Mouse (Mus musculus) frontal cortex, postnatal 25 days (tissue): ENCODE measurements around the gene Tnfsf10.

Experiments used
- DNase-seq, 2 experiments: peaks; one replicate each; pipeline ENCODE4 v3.0.0; 2022; ENCODE audit warnings: low spot score in 2 of 2

Tnfsf10 gene

DNA sequence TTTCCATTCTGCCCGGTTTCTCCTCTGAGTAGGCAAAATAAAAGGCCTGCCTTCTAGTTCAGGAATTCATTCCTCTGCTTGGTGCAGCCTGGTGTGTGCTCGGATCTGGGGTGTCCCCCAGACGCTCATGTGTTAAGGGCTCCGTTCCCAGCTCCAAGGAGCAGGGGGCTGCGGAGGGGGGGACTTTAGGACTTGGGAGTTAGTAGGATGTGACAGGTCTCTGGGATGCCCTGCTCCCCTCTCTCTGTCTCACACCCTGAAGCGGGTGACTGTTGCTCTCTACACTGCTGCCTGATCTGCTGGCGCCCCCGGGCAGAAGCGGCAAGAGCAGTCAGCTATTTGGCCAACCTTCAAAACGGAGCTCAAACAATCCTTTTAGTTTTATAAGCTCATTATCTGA, 10.0 kb upstream of the Tnfsf10 start:
- no peak for DNase-seq

DNA sequence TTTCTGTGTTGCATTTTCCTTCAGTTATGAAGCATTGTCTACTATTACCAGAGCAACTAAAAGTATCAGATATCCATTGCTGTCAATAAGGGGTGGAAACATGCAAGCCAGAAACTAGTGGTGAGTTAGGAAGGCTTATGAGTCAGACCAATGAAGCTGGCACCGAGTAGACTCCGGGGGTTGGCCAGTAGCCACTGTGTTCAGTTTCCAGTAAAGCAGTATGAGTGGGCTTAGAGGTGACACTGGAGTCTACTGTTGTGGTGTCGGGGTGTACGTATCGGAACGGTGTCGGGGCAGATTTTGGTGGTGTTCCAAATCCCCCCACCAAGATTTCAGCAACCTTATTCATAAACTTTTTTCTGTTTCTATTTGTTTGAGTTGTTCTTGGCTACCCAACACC, 5.9 kb upstream of the Tnfsf10 start:
- DNase-seq: peak in 1 of 2 experiments; percentile 5

DNA sequence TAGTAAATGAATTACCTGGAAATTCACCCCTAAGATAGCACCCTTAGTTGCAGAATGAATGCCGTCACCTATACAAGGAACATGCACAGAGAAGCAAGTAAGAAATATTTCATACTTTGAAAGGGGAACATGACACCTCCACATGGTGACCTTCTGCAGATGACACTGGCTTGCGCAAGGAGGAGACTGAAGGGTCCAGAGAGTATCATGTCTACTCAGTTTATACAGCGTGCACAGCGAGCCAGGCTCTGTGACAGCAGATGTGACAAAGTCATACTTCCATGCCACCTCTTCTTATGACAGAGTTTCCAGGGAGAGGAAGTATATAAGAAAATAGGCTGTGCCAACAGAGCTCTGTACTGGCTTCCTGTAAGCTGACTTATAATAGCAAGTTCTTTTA, 5.4 kb upstream of the Tnfsf10 start:
- DNase-seq: no peak

DNA sequence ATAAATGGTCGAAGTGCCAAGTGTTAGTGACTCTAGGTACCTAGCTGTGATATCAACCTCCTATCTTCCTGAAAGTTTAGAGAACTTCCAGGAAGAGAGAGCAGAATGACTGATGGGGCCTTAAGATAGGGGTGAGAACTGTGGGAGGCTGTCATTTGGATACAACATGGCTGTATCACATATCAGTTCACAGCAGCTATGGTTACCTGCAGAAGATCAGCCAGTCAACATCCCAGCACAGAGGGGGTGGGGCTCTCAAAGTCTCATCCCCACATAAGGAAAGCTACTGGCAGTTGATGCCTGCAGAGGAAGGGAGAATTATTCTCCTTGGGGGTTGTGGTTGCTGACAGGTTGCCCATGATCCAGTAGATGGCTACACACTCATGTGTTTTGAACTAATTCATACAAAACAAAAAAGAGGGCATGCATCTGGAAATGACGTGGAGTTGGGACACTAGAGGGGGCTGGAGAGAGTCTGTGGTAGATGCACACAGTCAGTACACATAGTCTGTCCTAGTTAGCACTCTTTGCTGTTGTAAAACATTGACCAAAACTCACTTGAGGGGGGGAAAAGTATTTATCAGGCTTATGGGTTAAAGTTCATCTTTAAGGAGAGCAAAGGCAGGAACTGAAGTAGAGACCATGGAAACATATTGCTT, 2.2 kb upstream of the Tnfsf10 start:
- DNase-seq: no peak

DNA sequence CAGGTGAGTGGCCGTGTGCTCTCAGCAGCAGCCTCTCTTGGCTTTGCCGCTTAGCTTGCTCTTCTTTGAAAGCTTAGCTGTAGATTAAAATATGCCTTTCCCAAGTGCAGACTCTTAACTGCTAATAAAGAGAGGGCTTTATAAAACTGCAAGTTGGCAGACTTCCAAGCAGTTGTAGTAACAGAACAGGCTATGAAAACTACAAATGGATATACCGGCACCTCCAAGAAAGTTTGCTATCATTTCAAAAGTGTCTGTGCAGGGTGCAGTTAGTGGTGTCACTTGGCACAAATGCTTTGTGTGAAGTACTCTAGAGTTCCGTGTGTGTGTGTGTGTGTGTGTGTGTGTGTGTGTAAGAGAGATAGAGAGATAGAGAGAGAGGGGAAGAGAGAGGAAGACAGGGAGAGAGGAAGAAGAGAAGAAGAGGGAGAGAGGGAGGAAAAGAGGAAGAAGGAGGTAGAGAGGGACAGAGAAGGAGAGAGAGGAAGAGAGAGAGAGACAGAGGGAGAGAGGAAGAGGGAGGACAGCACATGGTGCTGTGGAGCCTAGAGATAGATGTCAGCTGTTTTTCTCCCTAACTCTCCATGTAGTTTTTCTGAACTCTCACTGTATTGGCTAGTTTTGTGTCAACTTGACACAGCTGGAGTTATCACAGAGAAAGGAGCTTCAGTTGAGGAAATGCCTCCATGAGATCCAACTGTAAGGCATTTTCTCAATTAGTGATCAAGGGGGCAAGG, 628 bp downstream of the Tnfsf10 start:
- DNase-seq: no peak

DNA sequence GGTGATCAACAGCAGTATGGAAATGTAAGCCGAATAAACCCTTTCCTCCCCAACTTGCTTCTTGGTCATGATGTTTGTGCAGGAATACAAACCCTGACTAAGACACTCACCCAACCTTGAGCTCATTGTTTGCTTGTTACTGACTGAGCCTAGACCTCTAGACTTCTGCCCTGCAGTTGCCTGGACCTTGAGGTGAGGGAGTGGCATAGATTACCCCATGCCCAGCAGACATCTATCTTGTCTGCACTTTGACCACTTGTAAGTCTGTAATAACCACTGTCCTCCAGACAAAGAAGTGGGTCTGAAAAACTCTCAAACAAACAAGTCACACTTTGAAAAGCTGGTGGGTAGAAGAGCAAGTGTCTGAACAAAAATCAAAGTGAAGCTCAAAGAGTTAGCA, 2.8 kb downstream of the Tnfsf10 start:
- no peak for DNase-seq

DNA sequence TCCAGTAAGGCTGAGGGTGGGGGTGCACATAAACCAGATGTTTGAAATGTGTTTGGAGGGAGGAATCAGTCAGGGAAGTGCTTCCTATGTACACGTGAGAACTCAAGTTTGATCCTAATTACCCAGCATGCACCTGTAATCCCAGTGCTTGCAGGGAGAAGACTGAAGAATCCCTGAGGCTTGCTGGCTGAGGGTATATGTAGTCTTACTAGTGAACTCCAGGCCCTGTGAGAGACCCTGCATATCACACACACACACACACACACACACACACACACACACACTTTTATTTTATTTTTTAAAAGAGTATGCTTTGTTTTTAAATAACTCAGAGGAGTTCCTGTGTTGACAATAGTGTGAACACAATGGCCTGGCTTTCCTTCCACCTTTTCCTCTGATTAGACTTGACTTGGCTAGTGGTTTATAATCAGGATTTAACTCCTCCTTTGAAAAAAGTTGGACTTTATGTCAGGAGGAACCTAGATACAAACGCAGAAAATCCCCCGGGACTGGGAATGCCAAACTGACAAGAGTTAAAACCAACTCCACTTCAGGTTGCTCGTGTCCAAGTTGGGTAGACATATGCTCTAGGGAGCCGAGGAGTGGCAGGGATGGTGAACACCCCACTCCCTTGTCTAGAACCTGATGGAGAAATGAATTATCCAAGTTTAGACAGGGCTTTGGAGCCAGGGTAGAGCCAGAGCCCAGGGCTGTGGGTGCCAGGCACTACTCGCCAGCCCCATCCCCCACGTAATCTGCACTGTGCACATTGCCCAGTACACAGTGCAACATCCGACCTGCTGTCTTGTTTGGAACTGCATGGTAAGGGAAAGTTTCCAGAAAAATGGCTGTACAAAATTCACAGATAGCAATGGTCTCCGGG, 4.0 kb downstream of the Tnfsf10 start:
- no peak for DNase-seq

DNA sequence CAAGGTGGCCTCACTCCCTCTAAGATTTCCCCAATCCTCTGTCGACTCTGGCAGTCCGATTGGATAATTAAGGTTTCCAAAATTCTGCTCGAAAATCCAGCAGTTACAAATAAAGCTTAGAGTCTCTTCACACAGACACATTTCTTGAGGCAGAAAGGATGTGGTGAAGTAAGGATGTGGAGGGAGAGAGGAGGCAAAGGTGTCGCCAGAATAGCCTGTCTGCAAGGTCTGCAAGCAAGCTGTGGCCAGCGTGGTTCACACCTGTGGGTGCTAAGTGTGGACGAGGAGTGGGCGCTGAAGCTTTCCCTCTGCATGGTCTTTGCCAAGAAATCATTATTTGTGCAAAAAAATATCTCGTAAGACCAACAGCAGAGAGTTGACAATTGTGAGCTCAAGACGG, 5.8 kb downstream of the Tnfsf10 start:
- DNase-seq: no peak

DNA sequence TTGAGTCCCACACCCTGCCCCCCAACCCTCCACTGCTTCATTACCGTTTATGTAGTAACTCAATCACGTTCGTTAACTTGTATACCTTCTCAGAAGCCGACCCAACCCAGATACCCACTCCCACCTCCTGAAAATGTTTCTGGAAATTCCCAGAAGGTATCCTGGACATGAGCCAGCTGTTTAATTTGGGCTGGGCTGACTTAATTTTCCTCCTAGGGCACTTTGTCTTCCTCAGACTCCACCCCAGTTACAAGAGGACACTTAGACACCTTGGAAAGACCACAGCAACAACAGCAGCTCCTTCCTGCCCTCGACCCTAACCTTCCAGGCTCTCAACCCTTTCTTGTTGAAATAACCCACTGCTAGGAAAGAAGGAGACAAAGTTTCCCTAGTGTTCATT, 6.7 kb downstream of the Tnfsf10 start:
- no peak for DNase-seq

DNA sequence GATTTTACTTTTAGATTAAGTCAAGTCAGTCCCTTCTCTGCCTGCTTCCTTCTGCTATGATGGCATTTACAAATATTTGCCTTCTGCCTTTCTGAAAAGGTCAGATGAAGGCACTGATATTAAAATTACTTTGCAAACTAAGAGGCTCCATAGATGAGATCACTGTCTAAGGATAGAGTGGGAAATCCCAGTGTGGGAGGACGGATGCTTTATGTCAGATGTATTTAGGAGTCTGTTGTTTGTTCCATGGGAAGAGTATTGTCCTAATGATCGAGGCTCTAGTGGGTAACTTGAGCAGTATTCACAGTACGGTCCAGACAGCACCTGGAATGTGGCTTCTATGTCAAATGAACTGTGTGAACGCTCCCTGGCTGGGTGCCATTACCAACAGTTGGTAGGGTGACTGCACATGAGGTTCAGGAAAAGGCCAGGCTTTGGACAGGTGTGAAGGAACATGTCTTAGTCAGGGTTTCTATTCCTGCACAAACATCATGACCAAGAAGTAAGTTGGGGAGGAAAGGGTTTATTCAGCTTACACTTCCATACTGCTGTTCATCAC, 9.9 kb downstream of the Tnfsf10 start:
- no peak for DNase-seq

DNA sequence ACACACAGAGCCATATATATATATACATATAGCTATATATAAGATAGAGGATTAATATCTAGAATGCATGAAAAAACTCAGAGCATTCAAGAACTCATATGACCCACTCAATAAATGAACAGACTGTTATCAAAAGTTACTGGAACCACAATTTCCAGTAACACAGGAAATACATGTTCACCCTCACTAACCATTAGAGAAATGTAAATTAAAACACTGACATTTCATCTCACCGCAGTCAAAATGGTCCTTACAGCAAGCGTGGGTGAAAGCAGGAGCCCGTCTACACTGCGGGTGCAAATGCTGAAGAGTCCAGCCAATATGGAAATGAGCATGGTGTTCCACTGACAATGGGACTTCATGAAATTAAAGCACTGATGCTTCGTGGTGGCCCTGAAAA, 13.9 kb downstream of the Tnfsf10 start:
- no peak for DNase-seq

DNA sequence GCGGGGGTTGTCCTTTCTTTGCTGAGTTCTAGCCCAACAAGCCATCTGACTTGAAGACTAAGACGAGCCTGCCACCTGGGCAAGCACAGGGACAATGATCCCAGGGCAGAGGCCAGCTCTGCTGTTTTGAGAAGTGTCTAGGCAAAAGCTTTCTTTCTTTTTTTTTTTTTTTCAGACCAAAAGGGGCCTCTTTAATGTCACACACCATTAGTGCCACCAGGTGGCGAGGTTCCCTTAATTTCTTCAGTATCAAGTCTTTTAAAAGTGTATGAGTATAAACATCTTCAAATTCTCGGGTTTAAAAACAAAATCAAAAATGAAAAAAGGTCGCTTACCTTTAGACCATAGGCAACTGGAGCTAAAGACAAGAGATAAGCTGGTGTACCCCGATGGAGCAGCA, 21.6 kb downstream of the Tnfsf10 start:
- peak; percentile 10 to 12 for DNase-seq

DNA sequence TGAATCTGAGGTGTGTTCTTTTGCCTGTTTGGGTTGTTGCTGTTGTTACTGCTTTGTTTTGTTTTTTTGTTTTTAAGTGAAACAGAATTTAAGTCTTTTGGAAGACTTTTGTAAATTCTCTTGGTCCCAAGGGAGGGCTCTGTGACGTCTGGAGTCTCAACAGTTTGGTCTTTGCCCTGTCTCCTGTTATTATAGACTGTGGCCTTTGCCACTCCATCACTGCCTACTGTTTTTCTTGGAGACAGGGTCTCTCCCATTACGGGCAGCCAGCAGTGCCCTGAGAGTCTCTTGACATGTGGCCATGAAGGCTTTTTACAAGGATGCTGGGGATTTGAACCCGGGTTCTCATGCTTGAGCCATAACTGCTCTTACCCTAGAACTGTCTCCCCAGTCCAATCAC, 22.1 kb downstream of the Tnfsf10 start:
- no peak for DNase-seq

DNA sequence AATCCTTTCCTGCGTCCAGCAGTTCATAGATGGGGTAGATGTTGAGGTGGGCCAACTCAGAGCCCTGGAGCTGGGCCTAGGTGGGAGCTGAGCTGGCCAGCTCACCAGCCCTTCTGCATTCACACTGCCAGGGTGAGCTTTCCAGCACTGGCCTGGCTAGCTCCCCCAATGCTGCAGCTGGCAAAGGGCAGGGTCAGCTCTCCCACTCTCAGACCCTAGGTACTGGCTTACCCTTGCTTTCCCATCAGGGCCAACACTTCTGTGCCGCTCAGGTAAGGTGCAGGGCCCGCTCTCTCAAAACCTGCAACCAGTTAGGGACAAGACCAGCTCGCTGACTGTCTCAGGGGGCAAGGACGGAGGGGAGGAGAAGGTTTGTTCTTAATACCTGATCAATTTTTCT, 23.9 kb downstream of the Tnfsf10 start:
- no peak for DNase-seq

DNA sequence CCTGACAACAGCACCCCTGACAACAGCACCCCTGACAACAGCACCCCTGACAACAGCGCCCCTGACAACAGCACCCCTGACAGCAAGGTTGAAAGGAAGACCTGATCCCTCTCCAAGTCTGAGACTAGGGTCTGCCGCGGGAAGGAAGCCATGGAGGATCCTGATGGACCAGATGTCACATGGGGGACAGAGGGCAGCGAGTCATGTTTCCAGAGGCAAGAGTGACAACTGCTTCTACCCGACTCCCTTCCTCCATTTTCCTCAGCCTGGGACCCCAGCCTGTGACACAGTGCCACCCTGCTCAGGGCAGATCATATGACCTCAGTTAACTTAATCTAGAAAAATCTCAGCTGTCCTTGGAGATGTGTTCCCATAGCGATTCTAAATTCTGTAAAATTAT, 25.6 kb downstream of the Tnfsf10 start:
- DNase-seq: no peak

DNA sequence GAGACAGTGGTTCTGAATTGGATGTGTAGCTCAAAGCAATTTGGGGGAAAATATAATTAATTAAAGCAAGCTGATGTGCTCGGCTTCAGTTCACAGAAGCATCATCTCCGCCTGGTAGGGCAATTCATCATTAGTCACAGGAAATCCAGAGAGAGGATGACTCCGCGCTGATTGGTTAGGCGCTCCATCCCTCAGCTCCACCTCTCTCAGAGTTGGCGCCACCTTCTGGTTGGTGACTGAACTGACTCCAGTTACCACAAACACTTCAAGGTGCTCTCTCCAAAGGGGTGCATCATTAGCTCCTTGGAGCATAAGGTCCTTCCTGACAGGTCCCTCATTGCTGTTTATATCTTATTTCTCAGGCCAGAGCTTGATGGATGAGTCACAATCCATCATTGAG, 28.7 kb downstream of the Tnfsf10 start:
- DNase-seq: no peak

DNA sequence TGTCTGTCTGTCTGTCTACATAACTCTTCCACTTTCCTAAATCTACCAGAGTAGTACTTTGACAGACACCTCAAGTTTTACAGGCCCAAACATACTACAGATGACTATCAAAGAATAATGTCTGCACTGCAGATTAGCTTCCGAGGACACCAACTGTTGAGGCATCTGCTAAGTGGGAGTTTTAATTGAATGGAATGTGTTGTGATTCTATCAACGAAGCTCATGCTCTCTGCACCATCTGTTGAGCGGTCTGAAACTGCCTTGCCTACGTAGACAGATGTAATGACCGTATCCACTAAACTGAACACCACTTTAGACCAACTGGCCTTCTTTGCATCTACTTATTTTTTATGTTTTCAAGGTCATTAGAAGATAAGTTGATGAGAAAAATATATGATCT, 31.6 kb downstream of the Tnfsf10 start:
- DNase-seq: no peak

DNA sequence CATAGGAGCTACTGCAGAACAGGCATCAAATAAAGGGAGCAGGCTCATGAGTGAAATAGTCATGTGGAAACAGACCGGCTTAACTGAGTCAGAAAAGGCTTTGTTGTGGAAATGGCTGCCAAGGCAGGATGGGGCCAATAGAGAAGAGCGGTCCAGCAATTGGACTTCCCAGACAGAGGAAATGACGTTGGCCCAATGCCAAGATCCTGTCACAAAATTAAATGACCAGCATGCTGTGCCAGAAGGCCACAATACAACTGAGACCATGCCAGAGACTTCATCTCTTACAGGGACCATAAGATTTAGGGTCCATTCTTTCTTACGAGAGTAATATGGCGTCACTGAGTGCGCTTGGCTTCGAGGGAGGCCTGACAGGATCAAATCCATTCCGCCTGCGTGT, 34.3 kb downstream of the Tnfsf10 start:
- DNase-seq: no peak

DNA sequence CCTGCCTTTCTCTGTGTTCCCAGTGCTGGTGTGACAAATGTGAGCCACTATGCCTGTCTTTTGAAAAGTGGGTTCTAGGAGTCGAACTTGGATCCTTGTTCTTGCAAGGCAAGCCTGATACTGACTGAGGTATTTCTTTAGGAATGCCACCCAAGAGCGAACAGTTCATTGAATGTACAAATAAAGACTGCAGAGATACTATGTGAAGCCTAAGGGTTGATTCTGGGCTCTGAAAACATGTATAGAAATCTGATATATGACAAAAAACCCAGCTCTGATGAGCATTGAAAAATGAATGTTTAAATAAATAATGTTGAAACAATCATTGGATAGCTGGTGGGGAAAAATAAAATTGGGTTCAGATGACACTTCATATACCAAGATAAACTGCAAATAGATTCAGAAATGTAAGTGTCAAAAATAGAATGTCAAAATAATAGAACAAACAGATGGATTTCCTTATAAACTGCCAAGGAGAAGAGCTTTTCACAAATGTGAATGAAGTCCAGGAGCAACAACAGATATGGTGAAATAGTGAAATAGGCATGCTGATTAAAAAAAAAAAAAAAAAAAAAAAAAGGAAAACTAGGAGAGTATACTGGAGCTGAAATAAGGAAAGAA, 42.4 kb downstream of the Tnfsf10 start:
- DNase-seq: no peak

DNA sequence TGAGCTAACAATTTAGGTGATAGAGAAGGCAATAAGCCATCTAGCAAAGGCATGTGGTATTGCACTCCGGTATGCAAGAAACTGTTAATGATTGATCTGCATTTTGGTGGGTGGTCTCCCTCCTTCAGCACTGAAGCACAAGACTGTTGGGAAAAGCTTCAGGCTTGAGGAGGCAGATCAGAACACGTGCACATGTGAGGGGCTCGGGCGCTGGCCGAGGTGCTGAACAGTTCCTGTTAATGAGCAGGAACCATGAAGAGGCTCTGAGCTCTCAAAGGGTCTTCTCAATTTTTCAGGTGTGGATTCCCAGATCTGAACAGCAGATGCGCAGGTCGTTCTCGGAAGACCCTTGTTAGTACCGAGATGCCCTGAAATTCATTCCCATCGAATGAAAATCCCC, 53.3 kb downstream of the Tnfsf10 start:
- DNase-seq: no peak

DNA sequence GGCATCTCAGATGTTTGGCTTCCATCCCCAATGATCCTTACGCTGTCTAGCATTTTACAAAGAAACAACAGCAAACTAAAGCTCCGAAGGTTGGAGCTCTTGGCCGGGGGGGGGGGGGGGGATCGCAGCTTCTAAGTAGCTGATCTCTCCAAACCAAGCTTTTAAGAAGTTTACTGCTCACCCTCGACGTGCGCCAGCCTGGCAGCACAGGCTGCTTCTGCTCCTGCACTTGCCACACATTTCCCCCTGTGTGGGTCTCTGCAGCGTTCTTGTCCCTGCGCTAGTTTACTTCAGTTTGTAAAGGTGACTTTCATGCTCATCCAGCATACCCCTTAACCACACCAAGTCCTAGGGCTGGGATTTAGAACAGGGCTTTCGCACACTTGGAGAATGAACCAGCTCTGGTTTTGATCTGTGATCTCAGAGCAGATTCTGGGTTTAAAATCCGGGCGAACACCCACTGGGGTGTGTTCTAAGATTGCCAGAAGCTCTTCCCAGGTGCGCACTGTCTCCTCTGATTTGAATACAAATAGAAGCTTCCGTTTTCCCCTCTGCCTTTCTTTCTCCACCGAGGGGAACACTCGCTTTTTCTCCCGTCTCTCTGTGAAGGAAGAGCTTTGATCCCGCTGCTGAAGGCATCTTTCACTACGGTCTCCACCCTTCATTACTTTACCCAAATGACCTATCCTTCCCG, 53.9 kb downstream of the Tnfsf10 start:
- no peak for DNase-seq

DNA sequence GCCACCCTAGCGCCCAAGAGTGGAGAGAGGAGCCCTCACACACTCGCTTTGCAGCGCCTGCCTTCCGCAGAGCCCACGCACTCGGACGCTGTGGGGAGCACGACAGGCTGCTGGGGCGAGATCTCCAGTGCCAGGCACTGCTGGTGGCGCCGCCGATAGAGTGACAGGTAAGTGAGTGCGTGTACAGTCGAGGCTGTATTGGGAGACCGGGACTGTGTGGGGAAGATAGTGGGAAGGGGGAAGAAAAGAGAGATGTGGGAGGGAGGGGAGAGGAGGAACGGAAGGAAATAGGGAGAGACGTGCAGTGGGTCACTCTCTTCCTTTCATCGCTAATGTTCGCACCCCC, 54.4 kb downstream of the Tnfsf10 start, which contains the start of gene Ghsr:
TSS of gene Ghsr (plus strand) at position 76 of the 346 bp plus-strand sequence.
- no peak for DNase-seq
